Mouse (Mus musculus) thymus, adult 2 months (tissue): ENCODE data around the gene Zfp30. TPM values are rescaled to one million over a fixed set of nuclear protein-coding genes. Genes with fewer than 3 reads are reported as not detected.

Source experiments
- DNase-seq: peaks from one replicate; pipeline ENCODE4 v3.0.0; 2021
- H3K27ac ChIP-seq: fragments of 200-500 bp; 2 replicates; pipeline ENCODE4 v1.5.1; 2012; ENCODE audit warnings: low read length, control low read depth; ENCODE audit not compliant: control insufficient read depth, insufficient read depth
- H3K27me3 ChIP-seq: fragments of 200-500 bp; 2 replicates; pipeline ENCODE4 v1.6.1; 2012; ENCODE audit warnings: mild to moderate bottlenecking, low read length, moderate library complexity, mixed read lengths; ENCODE audit not compliant: control insufficient read depth, insufficient read depth
- H3K36me3 ChIP-seq: fragments of 200-500 bp; 2 replicates; pipeline ENCODE4 v1.6.1; 2012; ENCODE audit warnings: mild to moderate bottlenecking, low read length, moderate library complexity; ENCODE audit not compliant: control insufficient read depth, insufficient read depth
- H3K4me1 ChIP-seq: fragments of 200-500 bp; replicated peaks from 2 replicates; pipeline ENCODE4 v1.6.1; 2012; ENCODE audit warnings: low read length; ENCODE audit not compliant: control insufficient read depth, insufficient read depth
- H3K4me3 ChIP-seq: fragments of 200-500 bp; 2 replicates; pipeline ENCODE4 v1.5.1; 2012; ENCODE audit warnings: mild to moderate bottlenecking, low read length, control low read depth, moderate library complexity; ENCODE audit not compliant: control insufficient read depth, insufficient read depth
- CTCF ChIP-seq: fragments of 200-500 bp; IDR thresholded peaks from 2 replicates; pipeline ENCODE4 v1.5.1; 2012; ENCODE audit warnings: mild to moderate bottlenecking, control low read depth, low read length, moderate library complexity, borderline replicate concordance; ENCODE audit not compliant: control insufficient read depth, poor library complexity, insufficient read depth; ENCODE audit errors: extremely low read depth
- POLR2A ChIP-seq: fragments of 200-500 bp; IDR thresholded peaks from 2 replicates; pipeline ENCODE4 v1.6.1; 2012; ENCODE audit warnings: mild to moderate bottlenecking, low read length, control low read depth, moderate library complexity; ENCODE audit not compliant: control insufficient read depth, poor library complexity, insufficient read depth; ENCODE audit errors: extremely low read depth
- WGBS: fragments of 180-500 bp; shearing (Covaris S2); methylation state at CpG from one replicate; pipeline ENCODE4 v1.1.7; 2018; 5-methylcytosine and 5-hydroxymethylcytosine counted together
- polyA plus RNA-seq: library from polyadenylated mRNA; depleted of rRNA; stranded (reverse); fragments of >200 nt; gene quantifications from 2 replicates; pipeline ENCODE4 v1.2.3, GENCODE M21; 2012

The Zfp30 gene
- polyA plus RNA-seq, 1 experiment = 1.6 TPM

GRCm38 (mm10) chr7:29792906-29793305 lies 9.1 kb downstream of the Zfp30 start:
- TF ChIP-seq POLR2A = no peak
- no peak for TF ChIP-seq CTCF
- no peak for DNase-seq
- Histone ChIP-seq H3K36me3 (no peaks in the 10 kb centered on the region), H3K27me3 (no peaks in the 10 kb centered on the region), H3K4me1 (peaks cover 3% of the 10 kb centered on the region; the same call in 1 of the 2 replicates), H3K27ac (no peak overlapping the region), H3K4me3 (no peak overlapping the region)
- WGBS = 70% methylated on average over 27 of the region's 27 CpGs

DNA sequence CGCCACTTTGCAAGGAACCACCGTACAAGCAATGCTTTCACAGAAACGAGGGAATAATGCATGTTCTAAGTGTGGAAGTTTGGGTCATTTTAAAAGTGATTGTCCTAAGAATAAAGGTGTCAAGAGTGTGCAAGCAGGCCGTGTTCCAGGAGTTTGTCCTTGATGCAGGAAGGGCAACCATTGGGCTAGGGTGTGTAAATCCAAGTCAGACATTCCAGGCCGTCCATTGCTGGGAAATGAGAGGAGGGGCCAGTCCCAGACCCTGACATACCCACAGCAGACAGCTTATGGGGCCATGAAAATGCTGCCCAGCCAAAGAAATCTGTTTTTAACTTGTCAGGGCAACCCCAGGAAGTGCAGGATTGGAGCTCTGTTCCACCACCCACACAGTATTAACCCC lies 23.2 kb downstream of the Zfp30 start:
- Histone ChIP-seq H3K4me1 (no peaks in the 10 kb centered on the region), H3K27me3 (no peaks in the 10 kb centered on the region), H3K27ac (no peak overlapping the region), H3K4me3 (no peak overlapping the region), H3K36me3 (no peaks in the 10 kb centered on the region)
- no peak for DNase-seq
- WGBS = 91% methylated on average over 5 of the region's 5 CpGs
- TF ChIP-seq CTCF (no peak), POLR2A (no peak)

DNA sequence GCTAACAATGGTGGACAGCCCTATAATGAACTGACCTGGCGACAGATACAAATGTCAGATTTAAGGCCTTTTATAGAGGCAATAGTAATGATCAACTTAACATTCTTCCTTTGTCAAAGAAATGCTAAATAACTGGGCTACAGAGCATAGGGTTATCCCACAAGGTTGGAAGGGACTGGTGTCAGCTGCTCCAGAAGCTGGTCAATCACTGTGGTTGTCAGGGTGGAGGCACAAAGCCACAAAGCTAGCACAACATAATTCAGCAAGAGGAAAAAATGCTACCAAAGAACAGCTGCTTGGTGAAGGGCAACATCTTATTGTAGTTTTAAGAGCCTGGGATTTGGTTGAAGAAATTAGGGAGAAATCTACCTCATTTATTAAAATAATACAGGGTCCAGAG lies 28.4 kb downstream of the Zfp30 start:
- no peak for DNase-seq
- no peak overlapping the region for H3K4me3 ChIP-seq
- H3K27ac ChIP-seq = no peak overlapping the region
- 90% methylated on average over 1 of the region's 1 CpGs for WGBS
- H3K4me1 ChIP-seq = peaks cover 14% of the 10 kb centered on the region
- H3K36me3 ChIP-seq = no peaks in the 10 kb centered on the region
- TF ChIP-seq CTCF (no peak), POLR2A (no peak)
- H3K27me3 ChIP-seq = no peaks in the 10 kb centered on the region

GRCm38 (mm10) chr7:29814381-29814780 lies 30.6 kb downstream of the Zfp30 start:
- no peaks in the 10 kb centered on the region for H3K36me3 ChIP-seq
- 94% methylated on average over 2 of the region's 2 CpGs for WGBS
- TF ChIP-seq CTCF = no peak
- TF ChIP-seq POLR2A = no peak

GRCm38 (mm10) chr7:29815061-29815784 lies 31.4 kb downstream of the Zfp30 start:
- no peaks in the 10 kb centered on the region for H3K36me3 ChIP-seq
- peaks cover 14% of the 10 kb centered on the region for H3K4me1 ChIP-seq
- TF ChIP-seq CTCF (no peak), POLR2A (no peak)
- no peak overlapping the region for H3K27ac ChIP-seq
- no peaks in the 10 kb centered on the region for H3K27me3 ChIP-seq
- peak; percentile 13 for DNase-seq
- 4% methylated on average over 12 of the region's 12 CpGs for WGBS
- H3K4me3 ChIP-seq = peak overlapping the region; percentile 97

More at GRCm38 (mm10) chr7:29814381-29814780, 30.6 kb downstream of the Zfp30 start:
- no peaks in the 10 kb centered on the region for H3K27me3 ChIP-seq
- no peak for DNase-seq
- H3K4me3 ChIP-seq = no peak overlapping the region
- H3K4me1 ChIP-seq = peaks cover 14% of the 10 kb centered on the region
- H3K27ac ChIP-seq = no peak overlapping the region

- TF ChIP-seq POLR2A = no peak
- TF ChIP-seq CTCF = no peak
- H3K4me1 ChIP-seq = peaks cover 14% of the 10 kb centered on the region
- peak within 1 kb of the TSS; percentile 23; the same call in 1 of the 2 replicates for H3K27ac ChIP-seq
- H3K27me3 ChIP-seq = no peaks in the 10 kb centered on the region
- WGBS = under 1% methylated on average over 26 of the region's 26 CpGs
- H3K36me3 ChIP-seq = no peaks in the 10 kb centered on the region
- DNase-seq = peak; percentile 83
- peak within 1 kb of the TSS; percentile 97 for H3K4me3 ChIP-seq
Observed at GRCm38 (mm10) chr7:29815910-29816429, 32.2 kb downstream of the Zfp30 start, which contains the start of gene Zfp790. Zfp790 (plus strand) TSS chr7:29816114.
